Mouse (Mus musculus): ENCODE results near the gene Galnt7.

DNA sequence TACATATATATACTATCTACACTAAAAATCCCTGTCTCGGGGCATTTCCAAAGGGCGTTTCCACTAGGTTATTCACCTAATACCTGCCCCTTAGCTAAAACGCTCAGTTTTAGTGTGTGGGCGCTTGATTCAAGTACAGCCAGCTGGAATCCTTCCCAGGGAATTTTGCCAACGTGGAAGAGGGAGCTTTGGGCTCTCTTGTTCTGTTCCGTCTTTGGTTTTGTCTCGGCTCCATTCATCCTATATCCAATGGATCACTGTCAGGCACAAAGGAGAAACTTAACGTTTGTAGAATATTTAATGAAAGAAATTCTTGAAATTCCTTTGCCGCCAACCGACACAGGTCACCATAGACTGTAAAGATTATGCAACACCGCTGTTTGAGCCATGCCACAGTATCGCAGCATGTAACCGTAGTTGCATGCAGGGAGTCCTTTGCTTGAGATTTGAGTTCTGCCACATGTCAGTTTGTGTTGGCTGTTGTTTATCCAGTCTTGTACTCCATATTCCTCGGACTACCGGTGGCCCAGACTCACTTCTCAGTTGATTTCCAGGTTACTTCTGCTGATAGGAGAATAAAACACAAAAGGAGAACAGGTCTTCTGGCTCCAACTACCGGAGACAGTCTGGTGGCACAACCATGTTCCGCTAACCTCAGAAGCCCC is 153.9 kb downstream of the Galnt7 start:
- TF ChIP-seq GATA1 (IDR thresholded peaks at IDR 0.05; ENCODE audit: low read depth, low read length), result no peak
- no peak for TF ChIP-seq CTCF (IDR thresholded peaks at IDR 0.05 in 2 of 3, conservative IDR thresholded peaks at IDR 0.05 in 1 of 3; ENCODE audit: control insufficient read depth in 1 of 3, insufficient read depth in 1 of 3, low read depth in 2 of 3, low read length in 3 of 3, poor library complexity in 1 of 3, severe bottlenecking in 1 of 3)
- no peak for TF ChIP-seq TBP (IDR thresholded peaks at IDR 0.05; ENCODE audit: low read depth, low read length)
- no peak for TF ChIP-seq E2F4 (IDR thresholded peaks at IDR 0.05; ENCODE audit: borderline replicate concordance, low read depth, low read length)
- TF ChIP-seq EP300 (IDR thresholded peaks at IDR 0.05; ENCODE audit: low read depth in 1 of 2, low read length in 2 of 2), result no peak
- TF ChIP-seq POLR2AphosphoS2 (IDR thresholded peaks at IDR 0.05; ENCODE audit: low read length), result no peak
- TF ChIP-seq USF1 (IDR thresholded peaks at IDR 0.05; ENCODE audit: low read depth, low read length), result no peak
- no peak for TF ChIP-seq JUND (IDR thresholded peaks at IDR 0.05; ENCODE audit: low read depth, low read length)
- no peak for TF ChIP-seq POLR2A (IDR thresholded peaks at IDR 0.05; ENCODE audit: control insufficient read depth in 1 of 2, insufficient read depth in 1 of 2, low read depth in 1 of 2, low read length in 2 of 2, poor library complexity in 1 of 2)

Data from MEL (cell line).